Mouse (Mus musculus) megakaryocyte, embryonic 14.5 days (primary cell): ENCODE data around the gene Ofcc1.

Experiments
- FLI1 ChIP-seq: IDR thresholded peaks from 2 replicates; pipeline ENCODE4 v1.6.1; 2012; ENCODE audit warnings: low read length, inconsistent platforms, mixed read lengths
- GATA1 ChIP-seq: IDR thresholded peaks from 3 replicates; pipeline ENCODE4 v1.6.1; 2012; ENCODE audit warnings: mixed read lengths, low read length, inconsistent platforms, borderline replicate concordance

DNA sequence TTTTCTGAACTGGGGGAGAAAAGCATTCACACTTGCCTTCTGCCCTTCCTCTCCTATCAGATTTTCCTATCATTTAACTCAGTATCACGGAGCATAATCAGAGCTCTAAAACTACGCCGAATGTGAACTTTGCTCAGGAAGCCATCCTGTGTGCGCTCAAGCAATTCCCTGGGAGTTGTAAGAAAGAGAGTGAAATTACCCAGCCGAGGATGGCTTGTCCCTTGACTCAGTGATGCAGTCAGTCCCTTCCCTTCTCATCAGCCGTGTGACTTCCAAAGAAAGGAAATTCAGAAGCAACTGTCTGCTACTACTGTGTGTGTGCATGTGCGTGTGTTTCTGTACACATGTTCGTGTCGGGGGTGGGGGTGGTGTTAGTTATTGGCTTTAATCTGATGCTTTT lies 93.7 kb downstream of the Ofcc1 start:
- TF ChIP-seq GATA1 (no peak), FLI1 (no peak)
